Mouse (Mus musculus) liver, adult 2 months (tissue): ENCODE data around the gene Mark4. TPM values are rescaled to one million over a fixed set of nuclear protein-coding genes. Genes with fewer than 3 reads are reported as not detected.
A peak's percentile ranks its signal among the peaks of the same experiment; 100 is the strongest.

Experiments
- DNase-seq: peaks from one replicate; pipeline ENCODE4 v3.0.0-alpha.2; 2011; ENCODE audit warnings: low read depth, low spot score; ENCODE audit errors: extremely low read depth
- H3K27ac ChIP-seq: fragments of 200-500 bp; replicated peaks from 2 replicates; pipeline ENCODE4 v1.5.1; 2012; ENCODE audit warnings: low read depth, mild to moderate bottlenecking, control low read depth, inconsistent platforms, low read length; ENCODE audit not compliant: insufficient read depth
- H3K27me3 ChIP-seq: fragments of 200-500 bp; 2 replicates; pipeline ENCODE4 v1.6.1; 2012; ENCODE audit warnings: mild to moderate bottlenecking, moderate library complexity, low read length, inconsistent platforms; ENCODE audit not compliant: control insufficient read depth, insufficient read depth
- H3K36me3 ChIP-seq: fragments of 200-500 bp; 2 replicates; pipeline ENCODE4 v1.6.1; 2012; ENCODE audit warnings: low read length, inconsistent platforms; ENCODE audit not compliant: control insufficient read depth, insufficient read depth
- H3K4me1 ChIP-seq: fragments of 200-500 bp; 2 replicates; pipeline ENCODE4 v1.6.1; 2011; ENCODE audit warnings: low read length; ENCODE audit not compliant: control insufficient read depth, insufficient read depth
- H3K4me3 ChIP-seq: fragments of 200-500 bp; 2 replicates; pipeline ENCODE4 v1.5.1; 2011; ENCODE audit warnings: low read depth, mild to moderate bottlenecking, control low read depth, low read length, moderate library complexity; ENCODE audit not compliant: insufficient read depth
- H3K79me2 ChIP-seq: fragments of 200-500 bp; 2 replicates; pipeline ENCODE4 v1.6.1; 2012; ENCODE audit warnings: inconsistent platforms, mild to moderate bottlenecking, low read length, moderate library complexity; ENCODE audit not compliant: control insufficient read depth, insufficient read depth
- H3K9ac ChIP-seq: fragments of 200-500 bp; 2 replicates; pipeline ENCODE4 v1.6.1; 2012; ENCODE audit warnings: low read depth, mild to moderate bottlenecking, control low read depth, inconsistent platforms, low read length
- CTCF ChIP-seq: fragments of 200-500 bp; IDR thresholded peaks from 2 replicates; pipeline ENCODE4 v1.5.1; 2011; ENCODE audit warnings: low read depth, low read length, control low read depth
- POLR2A ChIP-seq: fragments of 200-500 bp; IDR thresholded peaks from 2 replicates; pipeline ENCODE4 v1.6.1; 2011; ENCODE audit warnings: low read length, control low read depth; ENCODE audit not compliant: insufficient read depth; ENCODE audit errors: extremely low read depth
- WGBS: fragments of 180-500 bp; shearing (Covaris S2); methylation state at CpG from one replicate; pipeline ENCODE4 v1.1.7; 2018; 5-methylcytosine and 5-hydroxymethylcytosine counted together
- polyA plus RNA-seq: library from polyadenylated mRNA; depleted of rRNA; stranded (reverse); fragments of >200 nt; gene quantifications from 2 replicates; pipeline ENCODE4 v1.2.3, GENCODE M21; 2012
- total RNA-seq: library from RNA; depleted of rRNA; stranded (reverse); fragments of >200 nt; gene quantifications from 2 replicates; pipeline ENCODE4 v1.2.3, GENCODE M21; 2014

Mark4 gene
- total and polyA plus RNA-seq, 2 experiments, result 1.8 to 6.4 TPM

DNA sequence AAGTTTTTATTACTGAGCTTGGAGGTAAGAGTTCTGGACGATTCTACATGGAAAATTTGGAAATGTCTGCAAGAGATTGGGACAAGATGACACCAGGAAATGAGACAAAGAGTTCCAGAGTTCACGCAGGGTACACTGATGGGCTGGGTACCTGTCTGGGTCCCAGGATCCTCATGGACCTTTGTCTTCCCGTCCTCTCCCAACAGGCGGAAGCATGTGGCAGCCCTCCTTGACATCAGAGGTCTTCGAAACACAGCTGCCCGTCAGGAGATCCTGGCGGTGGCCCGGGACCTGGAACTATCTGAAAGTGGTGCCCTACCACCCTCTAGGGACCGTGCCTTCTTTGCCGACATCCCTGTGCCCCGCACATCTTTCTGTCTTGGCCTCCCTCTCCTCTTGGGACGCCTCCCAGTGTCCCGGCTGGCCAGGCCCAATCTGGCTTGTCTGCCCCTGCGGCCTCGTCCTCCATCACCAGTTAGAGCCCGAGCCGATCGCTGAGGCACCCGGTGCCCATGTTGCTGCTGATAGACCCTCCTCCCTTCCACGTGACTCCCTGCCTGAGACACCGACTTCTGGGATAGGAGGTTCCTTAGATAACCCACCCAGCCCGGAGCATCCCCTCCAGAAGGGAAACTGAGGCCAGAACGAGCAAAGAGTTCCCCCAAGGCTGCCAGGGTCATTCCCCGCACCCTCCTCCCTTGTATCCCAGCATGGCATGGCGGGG lies 36.3 kb upstream of the Mark4 start:
- DNase-seq, result no peak
- WGBS, result 71% methylated on average over 25 of the region's 25 CpGs
- peaks cover 8% of the 10 kb centered on the region for H3K4me1 ChIP-seq
- H3K27me3 ChIP-seq, result no peaks in the 10 kb centered on the region
- no peaks in the 10 kb centered on the region for H3K79me2 ChIP-seq
- no peak for TF ChIP-seq CTCF
- no peak for TF ChIP-seq POLR2A
- no peak overlapping the region for H3K9ac ChIP-seq
- no peaks in the 10 kb centered on the region for H3K36me3 ChIP-seq
- no peak overlapping the region for H3K4me3 ChIP-seq
- H3K27ac ChIP-seq, result peak overlapping the region; percentile 50

DNA sequence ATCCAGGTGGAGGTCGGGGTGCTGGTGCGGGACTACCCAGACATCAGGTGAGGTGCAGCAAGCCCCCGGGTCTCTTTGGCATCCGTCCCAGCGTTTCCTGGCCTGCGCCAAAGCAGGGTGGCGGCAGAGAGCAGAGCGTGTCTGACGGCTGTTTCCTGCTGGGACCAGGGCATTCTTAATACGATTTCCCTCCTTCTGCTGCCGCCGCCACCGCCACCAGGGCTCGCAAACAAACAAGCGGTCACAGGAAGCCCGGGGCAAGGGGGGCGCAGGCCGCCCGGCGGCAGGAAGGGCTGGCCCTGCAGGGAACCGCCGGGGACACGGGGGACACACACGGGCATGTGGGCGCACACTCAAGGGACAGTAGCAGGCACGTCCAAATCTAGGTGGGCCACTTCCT lies 33.1 kb upstream of the Mark4 start:
- Histone ChIP-seq H3K27me3 (peaks cover 5% of the 10 kb centered on the region), H3K4me3 (no peak overlapping the region), H3K79me2 (no peaks in the 10 kb centered on the region), H3K9ac (peak overlapping the region; percentile 15; the same call in 1 of the 2 replicates), H3K36me3 (no peaks in the 10 kb centered on the region), H3K4me1 (peaks cover 2% of the 10 kb centered on the region; the same call in 1 of the 2 replicates), H3K27ac (peak overlapping the region; percentile 20)
- TF ChIP-seq POLR2A (no peak), CTCF (peak; percentile 28; the same call in 1 of the 2 replicates)
- WGBS, result 9% methylated on average over 26 of the region's 26 CpGs
- no peak for DNase-seq

- no peak for DNase-seq
- Histone ChIP-seq H3K27ac (no peak overlapping the region), H3K79me2 (no peaks in the 10 kb centered on the region), H3K4me1 (peaks cover 3% of the 10 kb centered on the region; the same call in 1 of the 2 replicates), H3K27me3 (peaks cover 5% of the 10 kb centered on the region), H3K9ac (no peak overlapping the region), H3K4me3 (no peak overlapping the region), H3K36me3 (no peaks in the 10 kb centered on the region)
- WGBS, result 25% methylated on average over 31 of the region's 31 CpGs
- TF ChIP-seq CTCF (no peak), POLR2A (no peak)
Measured at GRCm38 (mm10) chr7:19489525-19489924, 30.9 kb upstream of the Mark4 start.

- Histone ChIP-seq H3K27me3 (peaks cover 5% of the 10 kb centered on the region), H3K4me3 (no peak overlapping the region), H3K36me3 (no peaks in the 10 kb centered on the region), H3K4me1 (peaks cover 1% of the 10 kb centered on the region; the same call in 1 of the 2 replicates), H3K9ac (no peak overlapping the region), H3K27ac (0 out of 2 replicates have a peak overlapping the region, but pooled peaks have one; percentile 18), H3K79me2 (no peaks in the 10 kb centered on the region)
- DNase-seq, result no peak
- TF ChIP-seq POLR2A, result no peak
- TF ChIP-seq CTCF, result no peak
- WGBS, result 79% methylated on average over 7 of the region's 7 CpGs
Measured at GRCm38 (mm10) chr7:19486549-19486948, 27.9 kb upstream of the Mark4 start.

DNA sequence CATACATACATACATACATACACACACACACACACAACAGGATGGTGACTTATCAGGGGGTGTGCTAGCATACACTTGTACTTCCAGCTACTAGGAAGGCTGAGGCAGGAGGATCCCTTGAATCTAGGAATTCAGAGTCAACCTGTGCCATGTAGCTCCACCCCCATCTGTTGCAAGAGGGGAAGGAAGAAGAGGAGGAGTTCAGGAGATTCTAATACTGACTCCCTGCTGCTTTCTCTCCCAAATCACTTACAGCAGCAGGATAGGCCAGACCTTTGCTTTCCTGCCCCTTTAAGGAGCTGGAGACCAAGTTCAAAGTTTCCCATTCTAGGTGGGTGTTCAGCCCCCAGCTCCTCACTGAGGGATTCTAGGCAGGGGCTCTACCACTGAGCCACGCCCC lies 26.9 kb upstream of the Mark4 start:
- no peak for DNase-seq
- Histone ChIP-seq H3K4me3 (no peak overlapping the region), H3K36me3 (no peaks in the 10 kb centered on the region), H3K79me2 (no peaks in the 10 kb centered on the region), H3K4me1 (peaks cover 1% of the 10 kb centered on the region; the same call in 1 of the 2 replicates), H3K9ac (no peak overlapping the region), H3K27ac (no peak overlapping the region), H3K27me3 (peaks cover 5% of the 10 kb centered on the region)
- 100% methylated on average over 1 of the region's 1 CpGs for WGBS
- no peak for TF ChIP-seq POLR2A
- TF ChIP-seq CTCF, result no peak

GRCm38 (mm10) chr7:19483281-19483680 lies 24.7 kb upstream of the Mark4 start:
- no peak for DNase-seq
- Histone ChIP-seq H3K27ac (no peak overlapping the region), H3K27me3 (no peaks in the 10 kb centered on the region), H3K79me2 (no peaks in the 10 kb centered on the region), H3K4me1 (peaks cover 1% of the 10 kb centered on the region; the same call in 1 of the 2 replicates), H3K9ac (no peak overlapping the region), H3K36me3 (no peaks in the 10 kb centered on the region), H3K4me3 (no peak overlapping the region)
- no peak for TF ChIP-seq CTCF
- TF ChIP-seq POLR2A, result no peak
- 89% methylated on average over 8 of the region's 8 CpGs for WGBS
